Mouse (Mus musculus) liver, embryonic 13.5 days (tissue): ENCODE data around the gene Vipr1. TPM values are rescaled to one million over a fixed set of nuclear protein-coding genes. Genes with fewer than 3 reads are reported as not detected.

Experiments used
- ATAC-seq: fragments of 200-750 bp; cut with Nextera tagmentation; 2 replicates; pipeline ENCODE4 v1.8.0; 2017; ENCODE audit warnings: low read depth, mild to moderate bottlenecking, moderate number of reproducible peaks, moderate library complexity
- DNase-seq: peaks from one replicate; pipeline ENCODE4 v3.0.0; 2022
- H3K27ac ChIP-seq: fragments of 300-500 bp; sonication (generic); 2 replicates; pipeline ENCODE4 v1.5.1; 2015; ENCODE audit warnings: moderate library complexity, mild to moderate bottlenecking, inconsistent platforms
- H3K27me3 ChIP-seq: fragments of 300-500 bp; sonication (generic); 2 replicates; pipeline ENCODE4 v1.6.1; 2015; ENCODE audit warnings: mild to moderate bottlenecking, inconsistent platforms
- H3K36me3 ChIP-seq: fragments of 300-500 bp; sonication (generic); 2 replicates; pipeline ENCODE4 v1.6.1; 2015; ENCODE audit warnings: mild to moderate bottlenecking, inconsistent platforms
- H3K4me1 ChIP-seq: fragments of 300-500 bp; sonication (generic); replicated peaks from 2 replicates; pipeline ENCODE4 v1.6.1; 2015; ENCODE audit warnings: inconsistent platforms
- H3K4me2 ChIP-seq: fragments of 300-500 bp; sonication (generic); 2 replicates; pipeline ENCODE4 v1.6.1; 2015; ENCODE audit warnings: inconsistent platforms, mild to moderate bottlenecking, moderate library complexity
- H3K4me3 ChIP-seq: fragments of 300-500 bp; sonication (generic); replicated peaks from 2 replicates; pipeline ENCODE4 v1.5.1; 2015; ENCODE audit warnings: mild to moderate bottlenecking, inconsistent platforms
- H3K9ac ChIP-seq: fragments of 300-500 bp; sonication (generic); 2 replicates; pipeline ENCODE4 v1.6.1; 2015; ENCODE audit warnings: mild to moderate bottlenecking, inconsistent platforms
- H3K9me3 ChIP-seq: fragments of 300-500 bp; sonication (generic); replicated peaks from 2 replicates; pipeline ENCODE4 v1.6.1; 2016; ENCODE audit warnings: inconsistent platforms
- WGBS: fragments of 180-500 bp; shearing (Covaris S2); methylation state at CpG from one replicate; pipeline ENCODE4 v1.1.7; 2015; ENCODE audit not compliant: insufficient replicate concordance; 5-methylcytosine and 5-hydroxymethylcytosine counted together
- polyA plus RNA-seq: library from polyadenylated mRNA; unstranded; fragments of >200 nt; fragmentation: Nextera tagmentation; extraction: Ambion mirVana; gene quantifications from 2 replicates; pipeline ENCODE4 v1.2.1, GENCODE M21; 2015

Gene Vipr1
- polyA plus RNA-seq, 1 experiment from 2014 or later, result 0.27 TPM

DNA sequence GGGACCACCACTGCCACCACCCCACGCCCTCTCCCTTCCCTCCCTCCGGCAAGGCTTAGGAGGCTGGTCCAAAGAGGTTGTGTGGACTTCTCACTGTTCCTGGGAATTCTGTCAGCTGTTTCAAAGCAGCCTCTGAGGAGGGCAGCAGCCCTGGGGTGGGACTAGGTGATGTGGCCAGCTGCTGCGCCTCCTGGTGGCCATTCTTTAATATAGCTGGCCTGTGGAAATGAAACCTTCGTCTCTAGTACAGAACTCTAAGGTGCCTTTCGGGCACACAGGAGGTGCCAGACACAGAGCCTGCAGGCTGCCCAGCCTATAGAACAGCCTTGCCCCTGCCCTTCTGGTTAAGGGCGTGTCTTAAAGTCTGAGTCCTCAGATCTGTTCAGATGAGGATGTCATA, 37.0 kb downstream of the Vipr1 start:
- Histone ChIP-seq H3K9ac (no peak overlapping the region), H3K27me3 (no peaks in the 10 kb centered on the region), H3K27ac (no peak overlapping the region), H3K4me1 (peaks cover 18% of the 10 kb centered on the region), H3K4me2 (no peak overlapping the region), H3K9me3 (no peaks in the 10 kb centered on the region), H3K4me3 (no peak overlapping the region), H3K36me3 (peaks cover 5% of the 10 kb centered on the region)
- DNase-seq, result no peak
- 0 out of 2 replicates have a peak, but pooled peaks have one; percentile 12 for ATAC-seq
- WGBS, result 21% methylated on average over 6 of the region's 6 CpGs

DNA sequence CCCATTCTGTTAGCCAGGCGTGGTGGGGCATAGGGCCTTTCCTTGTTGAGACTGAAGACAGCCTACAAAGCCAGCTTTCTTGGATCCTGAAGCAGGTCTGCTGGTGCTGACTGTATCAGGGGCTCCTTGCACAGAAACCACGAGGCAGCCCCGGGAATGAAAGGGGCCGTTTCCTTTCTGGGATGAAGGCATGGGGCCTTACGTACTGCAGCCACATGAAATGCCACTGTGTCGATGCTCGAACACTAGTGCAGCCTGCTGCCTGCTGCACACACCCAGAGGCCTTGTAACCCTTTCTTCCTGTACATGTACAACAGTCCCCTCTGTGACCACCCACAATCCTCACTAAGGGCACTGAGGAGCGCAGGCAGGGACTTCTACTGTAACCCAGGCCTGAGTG, 38.7 kb downstream of the Vipr1 start:
- Histone ChIP-seq H3K4me1 (peaks cover 18% of the 10 kb centered on the region), H3K4me3 (no peak overlapping the region), H3K27me3 (no peaks in the 10 kb centered on the region), H3K4me2 (no peak overlapping the region), H3K9me3 (no peaks in the 10 kb centered on the region), H3K27ac (no peak overlapping the region), H3K9ac (no peak overlapping the region), H3K36me3 (peaks cover 12% of the 10 kb centered on the region)
- 55% methylated on average over 8 of the region's 8 CpGs for WGBS
- DNase-seq (no peak), ATAC-seq (no peak)

DNA sequence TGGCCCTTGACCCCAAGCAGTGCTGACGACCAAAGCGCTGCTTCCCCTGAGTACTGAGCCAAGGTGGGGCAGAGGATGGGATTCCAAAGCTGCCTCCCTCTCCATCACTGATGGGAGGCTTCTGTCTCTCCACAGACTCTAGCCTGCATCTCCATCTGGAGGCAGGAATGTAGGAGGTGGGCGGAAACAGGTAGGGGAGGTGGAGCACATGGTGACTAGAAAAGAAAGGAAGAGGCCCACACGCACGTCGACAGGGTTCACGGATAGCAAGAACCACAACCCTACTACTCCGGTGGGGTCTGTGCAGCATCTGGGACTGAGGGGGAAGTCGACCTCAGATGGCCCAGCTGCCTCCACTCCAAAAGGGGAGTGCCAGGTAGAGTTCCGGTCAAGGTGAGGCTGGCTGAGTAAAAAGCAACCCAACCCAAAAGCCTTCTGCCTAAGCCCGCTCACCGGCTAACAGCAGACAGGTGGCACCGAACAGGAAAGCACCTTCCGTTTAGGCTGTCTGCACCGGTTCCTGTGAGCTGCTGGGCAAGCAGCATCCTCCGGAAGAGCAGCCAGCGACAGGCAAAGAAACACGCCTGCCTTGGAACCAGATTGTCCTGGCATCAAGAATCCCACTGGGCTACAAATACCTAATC, 39.6 kb downstream of the Vipr1 start:
- Histone ChIP-seq H3K27me3 (no peaks in the 10 kb centered on the region), H3K27ac (no peak overlapping the region), H3K9ac (no peak overlapping the region), H3K36me3 (peaks cover 12% of the 10 kb centered on the region), H3K4me3 (no peak overlapping the region), H3K4me2 (no peak overlapping the region), H3K9me3 (no peaks in the 10 kb centered on the region), H3K4me1 (peaks cover 12% of the 10 kb centered on the region)
- no peak for ATAC-seq
- 60% methylated on average over 18 of the region's 18 CpGs for WGBS
- DNase-seq, result no peak

- ATAC-seq (no peak), DNase-seq (no peak)
- H3K9ac ChIP-seq, result no peak overlapping the region
- 70% methylated on average over 7 of the region's 7 CpGs for WGBS
- no peaks in the 10 kb centered on the region for H3K27me3 ChIP-seq
- H3K4me3 ChIP-seq, result no peak overlapping the region
- no peaks in the 10 kb centered on the region for H3K4me1 ChIP-seq
- no peak overlapping the region for H3K27ac ChIP-seq
- no peak overlapping the region for H3K4me2 ChIP-seq
- no peaks in the 10 kb centered on the region for H3K9me3 ChIP-seq
- H3K36me3 ChIP-seq, result peaks cover 16% of the 10 kb centered on the region
Observed at GRCm38 (mm10) chr9:121684702-121685101, 42.2 kb downstream of the Vipr1 start.

GRCm38 (mm10) chr9:121690200-121690651, 47.7 kb downstream of the Vipr1 start:
- H3K4me3 ChIP-seq, result no peak overlapping the region
- H3K4me1 ChIP-seq, result no peaks in the 10 kb centered on the region
- H3K9ac ChIP-seq, result no peak overlapping the region
- no peaks in the 10 kb centered on the region for H3K27me3 ChIP-seq
- H3K4me2 ChIP-seq, result no peak overlapping the region
- peaks cover 5% of the 10 kb centered on the region for H3K36me3 ChIP-seq
- no peaks in the 10 kb centered on the region for H3K9me3 ChIP-seq
- no peak for ATAC-seq
- DNase-seq, result no peak
- 83% methylated on average over 15 of the region's 15 CpGs for WGBS
- no peak overlapping the region for H3K27ac ChIP-seq

- Histone ChIP-seq H3K36me3 (peaks cover 4% of the 10 kb centered on the region), H3K27ac (no peak overlapping the region), H3K4me2 (no peak overlapping the region), H3K27me3 (no peaks in the 10 kb centered on the region), H3K4me1 (no peaks in the 10 kb centered on the region), H3K9me3 (no peaks in the 10 kb centered on the region), H3K4me3 (no peak overlapping the region), H3K9ac (no peak overlapping the region)
- ATAC-seq (no peak), DNase-seq (no peak)
- WGBS, result 72% methylated on average over 7 of the region's 7 CpGs
Observed at GRCm38 (mm10) chr9:121690734-121691133, 48.2 kb downstream of the Vipr1 start.

DNA sequence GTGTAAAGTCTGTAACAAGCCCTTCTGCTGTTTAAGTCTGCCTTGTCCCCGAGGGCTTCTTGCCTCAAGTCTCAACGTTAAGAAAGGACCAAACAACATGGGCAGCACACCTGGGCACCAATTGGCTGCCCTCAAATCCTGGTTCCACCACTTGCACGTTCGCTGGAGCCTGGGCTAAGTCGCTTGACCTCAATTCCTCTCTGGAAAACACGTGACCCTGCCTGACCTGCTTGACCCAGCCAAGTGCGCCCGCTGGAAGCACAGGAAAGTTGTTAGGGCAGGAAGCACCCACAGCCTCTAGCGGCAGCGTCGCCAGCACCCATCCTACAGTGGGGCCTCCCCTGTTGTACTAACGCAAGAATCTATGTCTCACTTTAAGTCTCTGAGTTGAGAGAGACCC, 52.2 kb downstream of the Vipr1 start:
- Histone ChIP-seq H3K4me2 (no peak overlapping the region), H3K4me3 (no peak overlapping the region), H3K36me3 (no peaks in the 10 kb centered on the region), H3K9ac (no peak overlapping the region), H3K9me3 (no peaks in the 10 kb centered on the region; the same call in 1 of the 2 replicates), H3K27ac (no peak overlapping the region), H3K27me3 (no peaks in the 10 kb centered on the region), H3K4me1 (no peaks in the 10 kb centered on the region)
- ATAC-seq (no peak), DNase-seq (no peak)
- 68% methylated on average over 12 of the region's 12 CpGs for WGBS

DNA sequence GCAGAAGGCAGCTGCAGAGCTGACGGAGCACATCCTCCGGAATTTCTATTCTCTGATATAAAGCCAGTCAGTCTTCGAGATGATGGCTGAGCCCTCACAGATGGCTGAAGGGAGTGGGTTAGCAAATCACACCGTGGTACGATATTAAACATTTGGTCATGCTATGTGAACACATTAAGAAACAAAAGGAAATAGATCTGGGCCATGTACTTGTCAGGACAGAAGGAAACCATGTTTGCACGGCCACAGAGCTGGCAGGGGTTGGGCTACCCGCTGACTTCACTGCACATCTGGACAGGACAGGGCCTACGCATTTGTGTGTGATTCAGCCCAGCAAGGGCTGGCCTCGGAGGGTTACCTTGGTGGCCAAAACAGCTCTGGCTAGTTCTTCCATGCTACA, 54.1 kb downstream of the Vipr1 start:
- H3K36me3 ChIP-seq, result no peaks in the 10 kb centered on the region
- no peaks in the 10 kb centered on the region; the same call in 1 of the 2 replicates for H3K9me3 ChIP-seq
- H3K27me3 ChIP-seq, result no peaks in the 10 kb centered on the region
- H3K4me2 ChIP-seq, result no peak overlapping the region
- H3K4me3 ChIP-seq, result no peak overlapping the region
- H3K27ac ChIP-seq, result no peak overlapping the region
- H3K4me1 ChIP-seq, result no peaks in the 10 kb centered on the region
- ATAC-seq (no peak), DNase-seq (no peak)
- WGBS, result 79% methylated on average over 9 of the region's 9 CpGs
- H3K9ac ChIP-seq, result no peak overlapping the region

DNA sequence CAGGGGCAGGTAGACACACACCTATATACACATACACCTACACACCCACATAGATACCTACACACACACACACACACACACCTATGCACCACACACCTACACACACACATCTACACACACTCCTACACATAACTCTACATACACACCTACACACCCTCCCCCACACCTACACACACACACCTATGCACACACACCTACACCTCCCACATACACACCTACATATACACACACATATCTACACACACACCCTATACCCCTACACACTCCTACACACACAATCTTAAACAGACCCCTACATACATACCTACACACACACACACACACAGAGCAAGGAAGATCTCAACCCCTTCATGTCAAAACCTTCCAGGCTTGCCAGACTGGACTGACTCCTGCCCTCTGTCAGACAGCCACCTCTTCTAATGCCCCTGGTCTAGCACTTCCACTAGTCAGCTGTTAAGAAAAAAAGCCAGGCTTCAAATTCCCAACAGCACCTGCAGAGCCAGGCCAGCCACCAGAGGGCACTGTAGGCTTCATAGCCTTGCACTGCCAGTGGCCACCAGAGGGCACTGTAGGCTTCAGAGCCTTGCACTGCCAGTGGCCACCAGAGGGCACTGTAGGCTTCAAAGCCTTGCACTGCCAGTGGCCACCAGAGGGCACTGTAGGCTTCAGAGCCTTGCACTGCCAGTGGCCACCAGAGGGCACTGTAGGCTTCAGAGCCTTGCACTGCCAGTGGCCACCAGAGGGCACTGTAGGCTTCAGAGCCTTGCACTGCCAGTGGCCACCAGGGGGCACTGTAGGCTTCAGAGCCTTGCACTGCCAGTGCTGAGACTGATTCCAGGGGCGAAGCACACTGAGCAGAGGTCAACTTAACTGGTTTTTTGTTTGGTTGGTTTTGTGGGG, 54.9 kb downstream of the Vipr1 start:
- DNase-seq, result no peak
- Histone ChIP-seq H3K27ac (no peak overlapping the region), H3K9ac (no peak overlapping the region), H3K4me3 (no peak overlapping the region), H3K9me3 (no peaks in the 10 kb centered on the region; the same call in 1 of the 2 replicates), H3K4me1 (no peaks in the 10 kb centered on the region), H3K27me3 (no peaks in the 10 kb centered on the region), H3K36me3 (no peaks in the 10 kb centered on the region), H3K4me2 (no peak overlapping the region)
- ATAC-seq, result 0 out of 2 replicates have a peak, but pooled peaks have one; percentile 34
- 92% methylated on average over 1 of the region's 1 CpGs for WGBS

GRCm38 (mm10) chr9:121704261-121704645, 61.7 kb downstream of the Vipr1 start:
- ATAC-seq, result no peak
- Histone ChIP-seq H3K4me3 (peak overlapping the region; percentile 83), H3K4me2 (peak overlapping the region; percentile 84), H3K4me1 (peaks cover 52% of the 10 kb centered on the region), H3K9me3 (no peaks in the 10 kb centered on the region), H3K9ac (peak overlapping the region; percentile 79), H3K27ac (peak overlapping the region; percentile 96), H3K27me3 (no peaks in the 10 kb centered on the region), H3K36me3 (no peaks in the 10 kb centered on the region)
- 43% methylated on average over 11 of the region's 11 CpGs for WGBS
- no peak for DNase-seq

DNA sequence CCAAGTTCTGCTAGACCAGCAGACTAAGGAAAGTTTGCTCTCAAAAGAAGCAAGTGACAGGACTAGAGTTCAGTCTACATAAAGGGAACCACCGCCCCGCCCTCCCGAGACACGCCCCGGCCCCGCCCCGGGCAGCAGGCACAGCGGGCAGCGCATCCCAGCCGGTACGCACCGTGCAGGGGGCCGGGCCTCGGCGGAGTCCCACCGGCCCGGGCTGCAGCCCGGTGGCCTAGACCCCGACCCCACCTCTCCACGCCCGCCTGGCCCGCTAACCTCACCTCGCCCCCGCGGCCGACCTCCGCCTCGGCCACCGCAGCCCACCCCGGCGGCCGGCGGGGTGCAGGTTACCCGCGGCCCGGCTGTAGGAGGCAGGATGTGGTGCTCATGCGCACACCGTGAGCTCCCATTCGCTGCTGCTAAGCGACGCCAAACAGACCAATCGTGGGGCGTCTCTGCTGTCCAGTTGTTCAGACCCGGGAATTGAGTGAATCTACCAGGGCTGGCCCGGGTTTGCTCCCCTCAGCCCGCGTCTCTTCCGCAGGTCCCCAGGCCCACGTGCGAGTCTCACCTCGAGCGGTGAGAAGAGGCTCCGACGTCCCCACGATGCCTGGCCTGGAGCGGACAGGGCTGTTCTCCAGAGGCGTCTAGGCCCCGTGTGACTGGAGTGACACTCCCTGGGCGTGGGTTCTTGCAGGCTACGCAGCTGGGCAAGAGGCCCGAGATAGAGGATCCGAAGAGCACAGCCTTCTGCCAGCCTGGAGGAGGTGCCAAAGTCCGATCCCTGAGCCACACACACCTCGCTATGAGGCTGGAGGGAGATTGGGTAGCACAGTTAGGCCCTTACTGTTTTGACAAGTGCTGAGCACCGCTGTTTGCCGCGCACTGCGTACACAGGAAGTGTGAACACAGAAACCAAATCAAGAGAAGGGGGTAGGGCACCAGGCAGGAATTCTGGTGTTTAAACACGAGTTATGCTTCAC, 62.4 kb downstream of the Vipr1 start, which contains the start of gene Sec22c:
Sec22c (minus strand) TSS at position 845 of the 980 bp plus-strand sequence.
- peak within 1 kb of the TSS; percentile 79 for H3K9ac ChIP-seq
- under 1% methylated on average over 63 of the region's 69 CpGs for WGBS
- no peaks in the 10 kb centered on the region for H3K9me3 ChIP-seq
- H3K4me2 ChIP-seq, result peak within 1 kb of the TSS; percentile 84
- peak within 1 kb of the TSS; percentile 83 for H3K4me3 ChIP-seq
- peaks cover 58% of the 10 kb centered on the region for H3K4me1 ChIP-seq
- H3K27ac ChIP-seq, result peak within 1 kb of the TSS; percentile 96
- ATAC-seq, result peak; percentile 94
- DNase-seq, result peak; percentile 85
- H3K27me3 ChIP-seq, result no peaks in the 10 kb centered on the region
- H3K36me3 ChIP-seq, result no peaks in the 10 kb centered on the region
